Mouse (Mus musculus) kidney, postnatal 0 days (tissue): ENCODE measurements around the gene Cnpy2. TPM values are rescaled to one million over a fixed set of nuclear protein-coding genes. Genes with fewer than 3 reads are reported as not detected.

Experiments
- ATAC-seq: fragments of 200-750 bp; cut with Nextera tagmentation; replicated peaks from 2 replicates; pipeline ENCODE4 v1.8.0; 2017; ENCODE audit warnings: low read depth, moderate number of reproducible peaks, moderate TSS enrichment, moderate library complexity; ENCODE audit not compliant: low FRiP score
- DNase-seq: peaks from one replicate; pipeline ENCODE4 v3.0.0-alpha.2; 2016; ENCODE audit warnings: low spot score
- H3K27ac ChIP-seq: fragments of 300-500 bp; sonication (generic); 2 replicates; pipeline ENCODE4 v1.5.1; 2014; ENCODE audit warnings: mild to moderate bottlenecking
- H3K27me3 ChIP-seq: fragments of 300-500 bp; sonication (generic); 2 replicates; pipeline ENCODE4 v1.6.1; 2014; ENCODE audit warnings: low read length, mixed read lengths; ENCODE audit not compliant: insufficient read depth
- H3K36me3 ChIP-seq: fragments of 300-500 bp; sonication (generic); 2 replicates; pipeline ENCODE4 v1.6.1; 2014; ENCODE audit warnings: low read length, mixed read lengths; ENCODE audit not compliant: insufficient read depth
- H3K4me1 ChIP-seq: fragments of 300-500 bp; sonication (generic); replicated peaks from 2 replicates; pipeline ENCODE4 v1.6.1; 2014; ENCODE audit warnings: antibody characterized with exemption, low read length, mixed read lengths; ENCODE audit not compliant: insufficient read depth
- H3K4me2 ChIP-seq: fragments of 300-500 bp; sonication (generic); 2 replicates; pipeline ENCODE4 v1.6.1; 2014; ENCODE audit warnings: mild to moderate bottlenecking, low read length, moderate library complexity, mixed read lengths
- H3K4me3 ChIP-seq: fragments of 300-500 bp; sonication (generic); replicated peaks from 2 replicates; pipeline ENCODE4 v1.5.1; 2014; ENCODE audit warnings: low read depth, low read length
- H3K9ac ChIP-seq: fragments of 300-500 bp; sonication (generic); 2 replicates; pipeline ENCODE4 v1.6.1; 2014; ENCODE audit warnings: low read depth, low read length
- H3K9me3 ChIP-seq: fragments of 300-500 bp; sonication (generic); replicated peaks from 2 replicates; pipeline ENCODE4 v1.6.1; 2016; ENCODE audit warnings: low read length, inconsistent platforms, mixed read lengths
- CTCF ChIP-seq: IDR thresholded peaks from 2 replicates; pipeline ENCODE4 v1.5.1; 2016; ENCODE audit warnings: antibody characterized with exemption, low read depth, mild to moderate bottlenecking, moderate library complexity
- WGBS: fragments of 180-500 bp; shearing (Covaris S2); extraction: QIAGEN DNeasy Blood & Tissue Kit; methylation state at CpG from one replicate; pipeline ENCODE4 v1.1.7; 2014; 5-methylcytosine and 5-hydroxymethylcytosine counted together
- polyA plus RNA-seq: library from polyadenylated mRNA; unstranded; fragments of >200 nt; fragmentation: Nextera tagmentation; extraction: Ambion mirVana; gene quantifications from 2 replicates; pipeline ENCODE4 v1.2.1, GENCODE M21; 2015

The Cnpy2 gene
- polyA plus RNA-seq, 1 experiment from 2014 or later: 363 TPM

DNA sequence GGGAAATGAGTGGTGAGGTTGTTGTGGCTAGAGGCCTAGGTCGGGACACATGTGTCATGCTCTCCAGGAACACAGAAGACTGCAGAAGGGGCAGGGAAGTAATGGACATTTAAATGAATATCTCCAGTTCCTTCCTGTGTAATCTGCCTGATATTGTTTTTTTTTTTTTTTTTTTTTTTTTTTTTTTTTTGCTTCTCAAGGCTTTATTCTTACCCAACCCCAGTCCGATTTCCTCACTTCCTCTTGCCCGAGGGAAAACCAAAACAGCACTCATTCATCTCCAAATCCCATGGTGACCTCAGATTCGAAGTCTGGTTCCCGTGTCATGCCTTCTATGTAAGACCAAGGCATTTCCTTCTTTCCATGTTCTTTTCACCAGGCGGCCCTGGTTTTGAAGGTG is 24.0 kb upstream of the Cnpy2 start:
- no peaks in the 10 kb centered on the region for H3K9me3 ChIP-seq
- no peak for DNase-seq
- H3K4me1 ChIP-seq: peaks cover 7% of the 10 kb centered on the region
- no peak for TF ChIP-seq CTCF
- H3K27ac ChIP-seq: no peak overlapping the region
- H3K9ac ChIP-seq: no peak overlapping the region
- H3K4me2 ChIP-seq: no peak overlapping the region
- H3K36me3 ChIP-seq: no peaks in the 10 kb centered on the region
- no peaks in the 10 kb centered on the region for H3K27me3 ChIP-seq
- WGBS: 69% methylated on average over 6 of the region's 6 CpGs
- H3K4me3 ChIP-seq: no peak overlapping the region
- ATAC-seq: no peak

DNA sequence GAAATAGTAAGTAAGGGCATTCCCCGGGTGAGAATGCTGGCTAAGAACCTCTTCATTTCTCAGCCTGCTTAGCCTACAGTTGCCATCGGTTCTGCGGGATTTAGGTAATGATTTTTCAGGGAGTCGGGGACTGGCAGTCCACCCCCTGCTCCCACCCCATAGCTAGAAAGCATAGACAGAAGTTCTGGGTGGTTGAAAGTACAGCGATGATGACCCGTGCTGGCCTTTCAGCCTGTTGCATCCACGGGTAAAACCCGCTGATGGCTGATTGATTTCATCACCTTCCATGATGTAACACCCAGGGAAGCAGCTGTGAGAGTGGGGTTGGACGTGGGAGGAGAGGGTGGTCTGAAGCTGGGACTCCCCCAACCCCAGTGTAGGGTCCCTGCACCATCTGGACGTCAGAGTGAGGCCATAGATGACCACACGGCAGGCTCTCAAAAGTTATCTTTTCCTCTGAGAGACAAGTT is 23.5 kb upstream of the Cnpy2 start, which contains the start of gene Il23a:
Gene Il23a (minus strand): TSS at position 51 of the 470 bp plus-strand sequence.
- WGBS: 75% methylated on average over 11 of the region's 11 CpGs
- H3K27ac ChIP-seq: no peak within 1 kb of the TSS

GRCm38 (mm10) chr10:128302357-128302756 is 19.9 kb upstream of the Cnpy2 start:
- H3K4me1 ChIP-seq: peaks cover 15% of the 10 kb centered on the region
- 0 out of 2 replicates have a peak, but pooled peaks cover 5% of the 10 kb centered on the region for H3K36me3 ChIP-seq
- H3K4me3 ChIP-seq: peak overlapping the region; percentile 57
- DNase-seq (no peak), ATAC-seq (no peak)
- H3K9me3 ChIP-seq: no peaks in the 10 kb centered on the region
- H3K9ac ChIP-seq: peak overlapping the region; percentile 81
- peak overlapping the region; percentile 84 for H3K4me2 ChIP-seq
- WGBS: 36% methylated on average over 3 of the region's 3 CpGs
- H3K27ac ChIP-seq: peak overlapping the region; percentile 98
- no peak for TF ChIP-seq CTCF
- no peaks in the 10 kb centered on the region for H3K27me3 ChIP-seq

More for the DNA sequence above, 23.5 kb upstream of the Cnpy2 start, which contains the start of gene Il23a:
- Histone ChIP-seq H3K36me3 (no peaks in the 10 kb centered on the region), H3K4me1 (peaks cover 7% of the 10 kb centered on the region), H3K4me2 (no peak within 1 kb of the TSS), H3K27me3 (no peaks in the 10 kb centered on the region), H3K9me3 (no peaks in the 10 kb centered on the region), H3K9ac (no peak within 1 kb of the TSS), H3K4me3 (no peak within 1 kb of the TSS)
- ATAC-seq (no peak), DNase-seq (no peak)
- no peak for TF ChIP-seq CTCF

DNA sequence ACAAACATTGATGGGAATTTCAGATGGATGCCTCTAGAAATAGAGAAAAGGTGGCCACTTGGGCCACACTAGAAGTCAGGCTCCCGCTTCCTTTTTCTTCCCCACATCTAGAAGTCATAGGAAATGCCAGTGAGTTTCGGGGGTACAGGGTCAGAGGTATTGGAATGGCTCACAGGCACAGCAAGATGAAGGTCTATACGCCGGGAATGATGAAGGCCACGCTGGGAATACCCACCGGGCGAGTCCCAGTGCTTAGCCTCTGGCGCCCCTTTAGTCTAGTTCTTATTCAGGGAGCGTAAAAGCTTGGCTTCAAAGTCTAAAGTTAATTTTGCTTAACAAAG is 19.5 kb upstream of the Cnpy2 start:
- Histone ChIP-seq H3K9ac (peak overlapping the region; percentile 81), H3K9me3 (no peaks in the 10 kb centered on the region)

DNA sequence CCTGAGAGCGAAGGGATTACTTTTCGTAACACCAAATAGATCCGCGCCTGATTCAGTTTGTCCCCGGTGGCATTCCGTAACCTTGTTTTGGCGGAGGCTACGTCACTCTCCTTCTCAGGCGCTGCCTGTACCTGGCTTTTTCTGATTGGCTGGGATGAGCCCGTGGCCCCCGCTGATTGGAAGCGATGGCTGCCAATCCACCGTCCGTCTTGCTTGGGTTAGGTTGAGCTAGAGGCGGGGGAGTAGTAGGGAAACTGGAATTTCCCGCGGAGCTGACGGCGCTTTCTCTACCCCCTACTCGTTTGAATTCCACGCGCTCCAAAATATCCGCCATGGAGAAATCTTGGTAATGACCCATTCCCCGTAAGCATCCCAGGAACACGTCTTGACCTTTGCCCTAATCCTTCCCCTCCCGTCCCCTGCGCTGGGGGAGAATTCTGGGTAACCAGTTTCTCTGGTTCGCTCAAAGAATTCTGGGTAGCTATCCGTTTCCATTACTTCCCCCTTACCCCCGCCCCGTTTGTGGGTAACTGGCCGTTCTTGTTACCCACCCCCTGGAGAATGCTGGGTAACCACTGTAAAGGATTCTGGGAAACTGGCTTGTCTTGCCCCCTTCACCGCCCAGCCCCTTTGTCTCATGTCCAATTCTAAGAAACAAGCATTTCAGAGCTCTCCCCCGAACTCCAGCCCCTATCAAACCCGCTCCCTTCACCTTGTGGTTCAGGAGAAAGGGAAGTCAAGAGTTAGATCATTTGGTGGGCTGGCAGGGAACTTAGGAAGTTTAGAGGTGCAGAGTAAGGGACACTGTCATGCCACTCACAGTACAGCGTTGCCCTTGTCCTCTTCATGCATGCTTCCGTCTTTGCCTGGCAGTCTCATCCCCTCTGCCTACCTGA is 18.9 kb upstream of the Cnpy2 start, which contains the start of gene Pan2:
Gene Pan2 (plus strand): TSS at position 210 of the 896 bp plus-strand sequence.
- Histone ChIP-seq H3K9me3 (no peaks in the 10 kb centered on the region), H3K27ac (peak within 1 kb of the TSS; percentile 98), H3K4me2 (peak within 1 kb of the TSS; percentile 84), H3K4me3 (peak within 1 kb of the TSS; percentile 57), H3K9ac (peak within 1 kb of the TSS; percentile 81), H3K27me3 (no peaks in the 10 kb centered on the region), H3K4me1 (peaks cover 15% of the 10 kb centered on the region), H3K36me3 (0 out of 2 replicates have a peak, but pooled peaks cover 5% of the 10 kb centered on the region)
- peak; percentile 99 for DNase-seq
- ATAC-seq: peak; percentile 99
- TF ChIP-seq CTCF: no peak
- 1% methylated on average over 37 of the region's 37 CpGs for WGBS

More for the DNA sequence above, 19.5 kb upstream of the Cnpy2 start:
- peak overlapping the region; percentile 84 for H3K4me2 ChIP-seq
- H3K27me3 ChIP-seq: no peaks in the 10 kb centered on the region
- H3K27ac ChIP-seq: peak overlapping the region; percentile 98
- peak overlapping the region; percentile 57 for H3K4me3 ChIP-seq
- peaks cover 15% of the 10 kb centered on the region for H3K4me1 ChIP-seq
- TF ChIP-seq CTCF: no peak
- under 1% methylated on average over 9 of the region's 9 CpGs for WGBS
- ATAC-seq (peak; percentile 53), DNase-seq (no peak)
- 0 out of 2 replicates have a peak, but pooled peaks cover 5% of the 10 kb centered on the region for H3K36me3 ChIP-seq

- H3K27me3 ChIP-seq: no peaks in the 10 kb centered on the region
- H3K4me3 ChIP-seq: no peak overlapping the region
- TF ChIP-seq CTCF: no peak
- H3K36me3 ChIP-seq: peaks cover 43% of the 10 kb centered on the region
- DNase-seq: no peak
- H3K9me3 ChIP-seq: no peaks in the 10 kb centered on the region
- no peak overlapping the region for H3K9ac ChIP-seq
- H3K4me1 ChIP-seq: no peaks in the 10 kb centered on the region
- H3K27ac ChIP-seq: no peak overlapping the region
- H3K4me2 ChIP-seq: no peak overlapping the region
- ATAC-seq: no peak
- 90% methylated on average over 7 of the region's 7 CpGs for WGBS
These were observed 12.6 kb upstream of the Cnpy2 start for GRCm38 (mm10) chr10:128309654-128310053.
